Mouse (Mus musculus): Measurements from ENCODE around the gene Ngp. TPM values are rescaled to one million over a fixed set of nuclear protein-coding genes. Genes with fewer than 3 reads are reported as not detected.

Ngp gene
- polyA plus RNA-seq, 1 experiment from 2014 or later = 0.65 TPM

GRCm38 (mm10) chr9:110433045-110433444, 13.5 kb downstream of the Ngp start:
- H3K9ac ChIP-seq = no peak overlapping the region
- peaks cover 71% of the 10 kb centered on the region for H3K36me3 ChIP-seq
- no peaks in the 10 kb centered on the region for H3K27me3 ChIP-seq (replicated peaks)
- H3K4me1 ChIP-seq (replicated peaks) = no peaks in the 10 kb centered on the region
- 90% methylated on average over 2 of the region's 2 CpGs for WGBS
- ATAC-seq (ENCODE audit: insufficient number of reproducible peaks, low FRiP score) = no peak
- no peaks in the 10 kb centered on the region for H3K9me3 ChIP-seq (replicated peaks)
- H3K4me3 ChIP-seq = no peak overlapping the region
- no peak overlapping the region for H3K27ac ChIP-seq (ENCODE audit: poor library complexity, severe bottlenecking)
- no peak overlapping the region for H3K4me2 ChIP-seq

GRCm38 (mm10) chr9:110436041-110436440, 16.5 kb downstream of the Ngp start:
- Histone ChIP-seq H3K4me1 (replicated peaks) (no peaks in the 10 kb centered on the region), H3K4me3 (no peak overlapping the region), H3K9ac (no peak overlapping the region), H3K9me3 (replicated peaks) (no peaks in the 10 kb centered on the region), H3K4me2 (no peak overlapping the region), H3K27ac (ENCODE audit: poor library complexity, severe bottlenecking) (no peak overlapping the region), H3K36me3 (peaks cover 55% of the 10 kb centered on the region), H3K27me3 (replicated peaks) (no peaks in the 10 kb centered on the region)
- no peak for ATAC-seq (ENCODE audit: insufficient number of reproducible peaks, low FRiP score)
- WGBS = 90% methylated on average over 11 of the region's 11 CpGs

GRCm38 (mm10) chr9:110440049-110440448, 20.5 kb downstream of the Ngp start:
- WGBS = 49% methylated on average over 5 of the region's 5 CpGs
- Histone ChIP-seq H3K9ac (no peak overlapping the region), H3K27ac (ENCODE audit: poor library complexity, severe bottlenecking) (no peak overlapping the region), H3K4me2 (no peak overlapping the region), H3K36me3 (peaks cover 60% of the 10 kb centered on the region), H3K4me1 (replicated peaks) (no peaks in the 10 kb centered on the region), H3K9me3 (replicated peaks) (no peaks in the 10 kb centered on the region), H3K4me3 (no peak overlapping the region), H3K27me3 (replicated peaks) (no peaks in the 10 kb centered on the region)
- no peak for ATAC-seq (ENCODE audit: insufficient number of reproducible peaks, low FRiP score)

GRCm38 (mm10) chr9:110440559-110440958, 21.0 kb downstream of the Ngp start:
- Histone ChIP-seq H3K36me3 (peaks cover 55% of the 10 kb centered on the region), H3K4me1 (replicated peaks) (no peaks in the 10 kb centered on the region)

GRCm38 (mm10) chr9:110448356-110448755, 28.8 kb downstream of the Ngp start:
- no peak for ATAC-seq (ENCODE audit: insufficient number of reproducible peaks, low FRiP score)
- 79% methylated on average over 15 of the region's 15 CpGs for WGBS
- H3K27ac ChIP-seq (ENCODE audit: poor library complexity, severe bottlenecking) = no peak overlapping the region
- H3K9me3 ChIP-seq (replicated peaks) = no peaks in the 10 kb centered on the region
- H3K4me2 ChIP-seq = no peak overlapping the region
- H3K4me1 ChIP-seq (replicated peaks) = no peaks in the 10 kb centered on the region
- no peak overlapping the region for H3K4me3 ChIP-seq
- H3K36me3 ChIP-seq = peaks cover 30% of the 10 kb centered on the region
- H3K27me3 ChIP-seq (replicated peaks) = no peaks in the 10 kb centered on the region
- H3K9ac ChIP-seq = no peak overlapping the region

More at GRCm38 (mm10) chr9:110440559-110440958, 21.0 kb downstream of the Ngp start:
- no peaks in the 10 kb centered on the region for H3K27me3 ChIP-seq (replicated peaks)
- H3K9me3 ChIP-seq (replicated peaks) = no peaks in the 10 kb centered on the region
- H3K9ac ChIP-seq = no peak overlapping the region
- no peak overlapping the region for H3K4me3 ChIP-seq
- H3K4me2 ChIP-seq = no peak overlapping the region
- no peak for ATAC-seq (ENCODE audit: insufficient number of reproducible peaks, low FRiP score)
- no peak overlapping the region for H3K27ac ChIP-seq (ENCODE audit: poor library complexity, severe bottlenecking)
- WGBS = 87% methylated on average over 6 of the region's 6 CpGs

- 32% methylated on average over 11 of the region's 11 CpGs for WGBS
- Histone ChIP-seq H3K27ac (ENCODE audit: poor library complexity, severe bottlenecking) (no peak overlapping the region), H3K4me1 (replicated peaks) (no peaks in the 10 kb centered on the region), H3K9ac (no peak overlapping the region), H3K9me3 (replicated peaks) (no peaks in the 10 kb centered on the region), H3K4me2 (no peak overlapping the region), H3K27me3 (replicated peaks) (no peaks in the 10 kb centered on the region), H3K36me3 (peaks cover 25% of the 10 kb centered on the region), H3K4me3 (no peak overlapping the region)
- ATAC-seq (ENCODE audit: insufficient number of reproducible peaks, low FRiP score) = peak; percentile 33; the same call in 1 of the 2 replicates
Measured at GRCm38 (mm10) chr9:110448857-110449617, 29.5 kb downstream of the Ngp start.

GRCm38 (mm10) chr9:110452523-110452922, 33.0 kb downstream of the Ngp start:
- Histone ChIP-seq H3K27me3 (replicated peaks) (no peaks in the 10 kb centered on the region), H3K27ac (ENCODE audit: poor library complexity, severe bottlenecking) (no peak overlapping the region), H3K4me3 (no peak overlapping the region), H3K4me2 (no peak overlapping the region), H3K9me3 (replicated peaks) (no peaks in the 10 kb centered on the region), H3K36me3 (peaks cover 19% of the 10 kb centered on the region), H3K4me1 (replicated peaks) (peaks cover 4% of the 10 kb centered on the region; the same call in 1 of the 2 replicates), H3K9ac (no peak overlapping the region)
- no peak for ATAC-seq (ENCODE audit: insufficient number of reproducible peaks, low FRiP score)
- 69% methylated on average over 3 of the region's 3 CpGs for WGBS

GRCm38 (mm10) chr9:110457926-110458325, 38.4 kb downstream of the Ngp start:
- H3K27ac ChIP-seq (ENCODE audit: poor library complexity, severe bottlenecking) = no peak overlapping the region
- peaks cover 18% of the 10 kb centered on the region for H3K4me1 ChIP-seq (replicated peaks)
- H3K4me2 ChIP-seq = no peak overlapping the region
- H3K4me3 ChIP-seq = no peak overlapping the region
- H3K36me3 ChIP-seq = peaks cover 14% of the 10 kb centered on the region
- no peaks in the 10 kb centered on the region for H3K9me3 ChIP-seq (replicated peaks)
- H3K9ac ChIP-seq = no peak overlapping the region
- 87% methylated on average over 3 of the region's 3 CpGs for WGBS
- no peak for ATAC-seq (ENCODE audit: insufficient number of reproducible peaks, low FRiP score)
- no peaks in the 10 kb centered on the region for H3K27me3 ChIP-seq (replicated peaks)

- H3K27me3 ChIP-seq (replicated peaks) = no peaks in the 10 kb centered on the region
- no peak overlapping the region for H3K9ac ChIP-seq
- no peaks in the 10 kb centered on the region for H3K9me3 ChIP-seq (replicated peaks)
- no peak overlapping the region for H3K4me2 ChIP-seq
- no peak for ATAC-seq (ENCODE audit: insufficient number of reproducible peaks, low FRiP score)
- H3K4me1 ChIP-seq (replicated peaks) = peaks cover 18% of the 10 kb centered on the region
- peaks cover 19% of the 10 kb centered on the region for H3K36me3 ChIP-seq
- no peak overlapping the region for H3K4me3 ChIP-seq
- WGBS = 19% methylated on average over 2 of the region's 2 CpGs
- peak overlapping the region; percentile 43 for H3K27ac ChIP-seq (ENCODE audit: poor library complexity, severe bottlenecking)
Measured at GRCm38 (mm10) chr9:110459145-110459727, 39.7 kb downstream of the Ngp start.

- Histone ChIP-seq H3K27me3 (replicated peaks) (no peaks in the 10 kb centered on the region), H3K27ac (ENCODE audit: poor library complexity, severe bottlenecking) (no peak overlapping the region), H3K9ac (no peak overlapping the region), H3K4me3 (no peak overlapping the region), H3K4me1 (replicated peaks) (peaks cover 18% of the 10 kb centered on the region), H3K36me3 (peaks cover 15% of the 10 kb centered on the region), H3K4me2 (no peak overlapping the region), H3K9me3 (replicated peaks) (no peaks in the 10 kb centered on the region)
- WGBS = 72% methylated on average over 18 of the region's 18 CpGs
- no peak for ATAC-seq (ENCODE audit: insufficient number of reproducible peaks, low FRiP score)
Measured at GRCm38 (mm10) chr9:110460884-110461815, 41.6 kb downstream of the Ngp start.

- peaks cover 18% of the 10 kb centered on the region for H3K36me3 ChIP-seq
- 71% methylated on average over 7 of the region's 7 CpGs for WGBS
- no peak overlapping the region for H3K4me2 ChIP-seq
- no peak overlapping the region for H3K9ac ChIP-seq
- no peak overlapping the region for H3K4me3 ChIP-seq
- H3K27ac ChIP-seq (ENCODE audit: poor library complexity, severe bottlenecking) = no peak overlapping the region
- H3K27me3 ChIP-seq (replicated peaks) = no peaks in the 10 kb centered on the region
- H3K9me3 ChIP-seq (replicated peaks) = no peaks in the 10 kb centered on the region
- peaks cover 16% of the 10 kb centered on the region for H3K4me1 ChIP-seq (replicated peaks)
- ATAC-seq (ENCODE audit: insufficient number of reproducible peaks, low FRiP score) = no peak
Measured at GRCm38 (mm10) chr9:110462321-110462720, 42.8 kb downstream of the Ngp start.
